Mouse (Mus musculus): Measurements from ENCODE around the gene Aaed1. TPM values are rescaled to one million over a fixed set of nuclear protein-coding genes. Genes with fewer than 3 reads are reported as not detected.

Aaed1 gene
- polyA plus RNA-seq, 1 experiment, result 4.9 TPM

- TF ChIP-seq CTCF (IDR thresholded peaks at IDR 0.05; ENCODE audit: extremely low read depth, insufficient read depth, insufficient read length, insufficient replicate concordance), result no peak
- no peak for TF ChIP-seq POLR2A (IDR thresholded peaks at IDR 0.05; ENCODE audit: low read depth, low read length)
- Histone ChIP-seq H3K27ac (ENCODE audit: insufficient read depth, low read length) (no peak overlapping the region), H3K36me3 (ENCODE audit: control insufficient read depth, insufficient read depth, low read length) (peaks cover 8% of the 10 kb centered on the region), H3K4me1 (ENCODE audit: control insufficient read depth, insufficient read depth, insufficient read length) (peaks cover 6% of the 10 kb centered on the region; the same call in 1 of the 2 replicates), H3K27me3 (ENCODE audit: control insufficient read depth, insufficient read depth, low read length) (no peaks in the 10 kb centered on the region), H3K4me3 (ENCODE audit: extremely low read depth, insufficient read depth, insufficient read length) (no peak overlapping the region)
- WGBS, result 14% methylated on average over 11 of the region's 11 CpGs
- DNase-seq (ENCODE audit: low read depth in 1 of 2, low spot score in 2 of 2), result no peak
These were observed 2.7 kb downstream of the Aaed1 start for GRCm38 (mm10) chr13:64309842-64310241.

- Histone ChIP-seq H3K36me3 (ENCODE audit: control insufficient read depth, insufficient read depth, low read length) (peaks cover 8% of the 10 kb centered on the region), H3K27me3 (ENCODE audit: control insufficient read depth, insufficient read depth, low read length) (no peaks in the 10 kb centered on the region), H3K4me3 (ENCODE audit: extremely low read depth, insufficient read depth, insufficient read length) (no peak overlapping the region), H3K4me1 (ENCODE audit: control insufficient read depth, insufficient read depth, insufficient read length) (peaks cover 6% of the 10 kb centered on the region; the same call in 1 of the 2 replicates), H3K27ac (ENCODE audit: insufficient read depth, low read length) (no peak overlapping the region)
- no peak for TF ChIP-seq CTCF (IDR thresholded peaks at IDR 0.05; ENCODE audit: extremely low read depth, insufficient read depth, insufficient read length, insufficient replicate concordance)
- TF ChIP-seq POLR2A (IDR thresholded peaks at IDR 0.05; ENCODE audit: low read depth, low read length), result no peak
- DNase-seq (ENCODE audit: low read depth in 1 of 2, low spot score in 2 of 2), result no peak
- WGBS, result 8% methylated on average over 5 of the region's 5 CpGs
These were observed 3.5 kb downstream of the Aaed1 start for GRCm38 (mm10) chr13:64309036-64309435.

GRCm38 (mm10) chr13:64307508-64307907 is 5.0 kb downstream of the Aaed1 start:
- Histone ChIP-seq H3K4me3 (ENCODE audit: extremely low read depth, insufficient read depth, insufficient read length) (no peak overlapping the region), H3K27ac (ENCODE audit: insufficient read depth, low read length) (no peak overlapping the region), H3K36me3 (ENCODE audit: control insufficient read depth, insufficient read depth, low read length) (peaks cover 13% of the 10 kb centered on the region), H3K4me1 (ENCODE audit: control insufficient read depth, insufficient read depth, insufficient read length) (peaks cover 6% of the 10 kb centered on the region; the same call in 1 of the 2 replicates), H3K27me3 (ENCODE audit: control insufficient read depth, insufficient read depth, low read length) (no peaks in the 10 kb centered on the region)
- TF ChIP-seq CTCF (IDR thresholded peaks at IDR 0.05; ENCODE audit: extremely low read depth, insufficient read depth, insufficient read length, insufficient replicate concordance) (no peak), POLR2A (IDR thresholded peaks at IDR 0.05; ENCODE audit: low read depth, low read length) (no peak)
- DNase-seq (ENCODE audit: low read depth in 1 of 2, low spot score in 2 of 2), result no peak
- WGBS, result 76% methylated on average over 5 of the region's 5 CpGs

- peak; percentile 22 to 36 for DNase-seq (ENCODE audit: low read depth in 1 of 2, low spot score in 2 of 2)
These were observed 6.4 kb downstream of the Aaed1 start for GRCm38 (mm10) chr13:64306078-64306477.

GRCm38 (mm10) chr13:64299069-64299468 is 13.4 kb downstream of the Aaed1 start:
- no peak for TF ChIP-seq POLR2A (IDR thresholded peaks at IDR 0.05; ENCODE audit: low read depth, low read length)
- Histone ChIP-seq H3K4me1 (ENCODE audit: control insufficient read depth, insufficient read depth, insufficient read length) (no peaks in the 10 kb centered on the region), H3K36me3 (ENCODE audit: control insufficient read depth, insufficient read depth, low read length) (peaks cover 15% of the 10 kb centered on the region), H3K27ac (ENCODE audit: insufficient read depth, low read length) (no peak overlapping the region), H3K27me3 (ENCODE audit: control insufficient read depth, insufficient read depth, low read length) (no peaks in the 10 kb centered on the region), H3K4me3 (ENCODE audit: extremely low read depth, insufficient read depth, insufficient read length) (no peak overlapping the region)
- no peak for DNase-seq (ENCODE audit: low read depth in 1 of 2, low spot score in 2 of 2)
- WGBS, result 88% methylated on average over 1 of the region's 1 CpGs

More at GRCm38 (mm10) chr13:64306078-64306477, 6.4 kb downstream of the Aaed1 start:
- peaks cover 6% of the 10 kb centered on the region; the same call in 1 of the 2 replicates for H3K4me1 ChIP-seq (ENCODE audit: control insufficient read depth, insufficient read depth, insufficient read length)
- TF ChIP-seq POLR2A (IDR thresholded peaks at IDR 0.05; ENCODE audit: low read depth, low read length), result no peak
- peak; percentile 60; the same call in 1 of the 2 replicates for TF ChIP-seq CTCF (IDR thresholded peaks at IDR 0.05; ENCODE audit: extremely low read depth, insufficient read depth, insufficient read length, insufficient replicate concordance)
- no peak overlapping the region for H3K4me3 ChIP-seq (ENCODE audit: extremely low read depth, insufficient read depth, insufficient read length)
- H3K36me3 ChIP-seq (ENCODE audit: control insufficient read depth, insufficient read depth, low read length), result peaks cover 13% of the 10 kb centered on the region
- no peaks in the 10 kb centered on the region for H3K27me3 ChIP-seq (ENCODE audit: control insufficient read depth, insufficient read depth, low read length)
- 80% methylated on average over 3 of the region's 3 CpGs for WGBS
- H3K27ac ChIP-seq (ENCODE audit: insufficient read depth, low read length), result no peak overlapping the region

- H3K27me3 ChIP-seq (ENCODE audit: control insufficient read depth, insufficient read depth, low read length), result no peaks in the 10 kb centered on the region
- no peak for DNase-seq (ENCODE audit: low read depth in 1 of 2, low spot score in 2 of 2)
These were observed 25.7 kb downstream of the Aaed1 start for GRCm38 (mm10) chr13:64286791-64287190.

GRCm38 (mm10) chr13:64286321-64286720 is 26.2 kb downstream of the Aaed1 start:
- Histone ChIP-seq H3K36me3 (ENCODE audit: control insufficient read depth, insufficient read depth, low read length) (no peaks in the 10 kb centered on the region; the same call in 1 of the 2 replicates), H3K27me3 (ENCODE audit: control insufficient read depth, insufficient read depth, low read length) (no peaks in the 10 kb centered on the region), H3K4me3 (ENCODE audit: extremely low read depth, insufficient read depth, insufficient read length) (no peak overlapping the region), H3K27ac (ENCODE audit: insufficient read depth, low read length) (no peak overlapping the region), H3K4me1 (ENCODE audit: control insufficient read depth, insufficient read depth, insufficient read length) (no peaks in the 10 kb centered on the region)
- no peak for DNase-seq (ENCODE audit: low read depth in 1 of 2, low spot score in 2 of 2)
- TF ChIP-seq CTCF (IDR thresholded peaks at IDR 0.05; ENCODE audit: extremely low read depth, insufficient read depth, insufficient read length, insufficient replicate concordance), result no peak
- no peak for TF ChIP-seq POLR2A (IDR thresholded peaks at IDR 0.05; ENCODE audit: low read depth, low read length)
- WGBS, result 85% methylated on average over 4 of the region's 4 CpGs

More at GRCm38 (mm10) chr13:64286791-64287190, 25.7 kb downstream of the Aaed1 start:
- no peaks in the 10 kb centered on the region; the same call in 1 of the 2 replicates for H3K36me3 ChIP-seq (ENCODE audit: control insufficient read depth, insufficient read depth, low read length)
- no peaks in the 10 kb centered on the region for H3K4me1 ChIP-seq (ENCODE audit: control insufficient read depth, insufficient read depth, insufficient read length)
- no peak overlapping the region for H3K27ac ChIP-seq (ENCODE audit: insufficient read depth, low read length)
- WGBS, result 92% methylated on average over 4 of the region's 4 CpGs
- no peak for TF ChIP-seq CTCF (IDR thresholded peaks at IDR 0.05; ENCODE audit: extremely low read depth, insufficient read depth, insufficient read length, insufficient replicate concordance)
- no peak for TF ChIP-seq POLR2A (IDR thresholded peaks at IDR 0.05; ENCODE audit: low read depth, low read length)
- H3K4me3 ChIP-seq (ENCODE audit: extremely low read depth, insufficient read depth, insufficient read length), result no peak overlapping the region

Measured in spleen, adult 2 months (tissue).